Mouse (Mus musculus) forebrain, embryonic 14.5 days (tissue): ENCODE data around the gene Apc2. TPM values are rescaled to one million over a fixed set of nuclear protein-coding genes. Genes with fewer than 3 reads are reported as not detected.

Experiments
- ATAC-seq: fragments of 200-750 bp; cut with Nextera tagmentation; 2 replicates; pipeline ENCODE4 v1.8.0; 2017; ENCODE audit warnings: mild to moderate bottlenecking, moderate library complexity
- DNase-seq: peaks from one replicate; pipeline ENCODE4 v3.0.0-alpha.2; 2015; ENCODE audit warnings: low spot score
- H3K27ac ChIP-seq: fragments of 300-500 bp; sonication (generic); 2 replicates; pipeline ENCODE4 v1.5.1; 2014; ENCODE audit warnings: low read depth, mild to moderate bottlenecking, control low read depth, low read length, moderate library complexity
- H3K27me3 ChIP-seq: fragments of 300-500 bp; sonication (generic); replicated peaks from 2 replicates; pipeline ENCODE4 v1.6.1; 2014; ENCODE audit warnings: low read length, control low read depth, mixed read lengths; ENCODE audit not compliant: control insufficient read depth, insufficient read depth
- H3K36me3 ChIP-seq: fragments of 300-500 bp; sonication (generic); 2 replicates; pipeline ENCODE4 v1.6.1; 2014; ENCODE audit warnings: low read length, control low read depth; ENCODE audit not compliant: control insufficient read depth, insufficient read depth
- H3K4me1 ChIP-seq: fragments of 300-500 bp; sonication (generic); 2 replicates; pipeline ENCODE4 v1.6.1; 2014; ENCODE audit warnings: antibody characterized with exemption, low read length, control low read depth; ENCODE audit not compliant: control insufficient read depth, insufficient read depth
- H3K4me2 ChIP-seq: fragments of 300-500 bp; sonication (generic); 2 replicates; pipeline ENCODE4 v1.6.1; 2014; ENCODE audit warnings: mild to moderate bottlenecking, control low read depth, low read length
- H3K4me3 ChIP-seq: fragments of 300-500 bp; sonication (generic); 2 replicates; pipeline ENCODE4 v1.5.1; 2014; ENCODE audit warnings: low read depth, low read length, control low read depth
- H3K9ac ChIP-seq: fragments of 300-500 bp; sonication (generic); 2 replicates; pipeline ENCODE4 v1.6.1; 2014; ENCODE audit warnings: mild to moderate bottlenecking, low read length, control low read depth, moderate library complexity
- H3K9me3 ChIP-seq: fragments of 300-500 bp; sonication (generic); replicated peaks from 2 replicates; pipeline ENCODE4 v1.6.1; 2016; ENCODE audit warnings: low read length, control low read depth, mixed read lengths; ENCODE audit not compliant: control insufficient read depth
- WGBS: fragments of 180-500 bp; shearing (Covaris S2); extraction: QIAGEN DNeasy Blood & Tissue Kit; methylation state at CpG from one replicate; pipeline ENCODE4 v1.1.7; 2014; 5-methylcytosine and 5-hydroxymethylcytosine counted together
- polyA plus RNA-seq: library from polyadenylated mRNA; unstranded; fragments of >200 nt; fragmentation: Nextera tagmentation; extraction: Ambion mirVana; gene quantifications from 2 replicates; pipeline ENCODE4 v1.2.1, GENCODE M21; 2014

Apc2 gene
- polyA plus RNA-seq, 1 experiment from 2014 or later, result 154 TPM

GRCm38 (mm10) chr10:80339941-80340750, 44.4 kb downstream of the Apc2 start:
- H3K4me3 ChIP-seq, result no peak overlapping the region
- DNase-seq, result peak; percentile 86
- peaks cover 3% of the 10 kb centered on the region; the same call in 1 of the 2 replicates for H3K4me1 ChIP-seq
- H3K9me3 ChIP-seq, result no peaks in the 10 kb centered on the region
- H3K4me2 ChIP-seq, result no peak overlapping the region
- H3K27ac ChIP-seq, result no peak overlapping the region
- peaks cover 51% of the 10 kb centered on the region for H3K27me3 ChIP-seq
- 0 out of 2 replicates have a peak, but pooled peaks have one; percentile 36 for ATAC-seq
- 22% methylated on average over 19 of the region's 19 CpGs for WGBS
- H3K36me3 ChIP-seq, result no peaks in the 10 kb centered on the region
- no peak overlapping the region for H3K9ac ChIP-seq

- Histone ChIP-seq H3K36me3 (no peaks in the 10 kb centered on the region), H3K9me3 (no peaks in the 10 kb centered on the region), H3K27ac (no peak overlapping the region), H3K4me3 (no peak overlapping the region), H3K9ac (no peak overlapping the region), H3K27me3 (peaks cover 59% of the 10 kb centered on the region), H3K4me2 (no peak overlapping the region), H3K4me1 (peaks cover 3% of the 10 kb centered on the region; the same call in 1 of the 2 replicates)
- 14% methylated on average over 21 of the region's 21 CpGs for WGBS
- no peak for ATAC-seq
- DNase-seq, result no peak
Measured at GRCm38 (mm10) chr10:80341026-80341425, 45.2 kb downstream of the Apc2 start.

GRCm38 (mm10) chr10:80341491-80342304, 45.9 kb downstream of the Apc2 start:
- ATAC-seq, result peak; percentile 6; the same call in 1 of the 2 replicates
- no peak overlapping the region for H3K27ac ChIP-seq

GRCm38 (mm10) chr10:80342305-80342748, 46.5 kb downstream of the Apc2 start:
- no peak overlapping the region for H3K9ac ChIP-seq
- DNase-seq, result no peak
- peak overlapping the region; percentile 50 for H3K4me2 ChIP-seq
- H3K4me3 ChIP-seq, result peak overlapping the region; percentile 24
- peaks cover 65% of the 10 kb centered on the region for H3K27me3 ChIP-seq
- H3K27ac ChIP-seq, result no peak overlapping the region
- peaks cover 3% of the 10 kb centered on the region; the same call in 1 of the 2 replicates for H3K4me1 ChIP-seq
- ATAC-seq, result peak; percentile 4; the same call in 1 of the 2 replicates
- WGBS, result 2% methylated on average over 26 of the region's 26 CpGs
- no peaks in the 10 kb centered on the region for H3K36me3 ChIP-seq
- H3K9me3 ChIP-seq, result no peaks in the 10 kb centered on the region

More at GRCm38 (mm10) chr10:80341491-80342304, 45.9 kb downstream of the Apc2 start:
- H3K9ac ChIP-seq, result no peak overlapping the region
- no peaks in the 10 kb centered on the region for H3K36me3 ChIP-seq
- H3K4me1 ChIP-seq, result peaks cover 3% of the 10 kb centered on the region; the same call in 1 of the 2 replicates
- peak overlapping the region; percentile 50; the same call in 1 of the 2 replicates for H3K4me2 ChIP-seq
- peak overlapping the region; percentile 24 for H3K4me3 ChIP-seq
- WGBS, result 3% methylated on average over 41 of the region's 47 CpGs
- peaks cover 61% of the 10 kb centered on the region for H3K27me3 ChIP-seq
- no peaks in the 10 kb centered on the region for H3K9me3 ChIP-seq
- DNase-seq, result no peak

DNA sequence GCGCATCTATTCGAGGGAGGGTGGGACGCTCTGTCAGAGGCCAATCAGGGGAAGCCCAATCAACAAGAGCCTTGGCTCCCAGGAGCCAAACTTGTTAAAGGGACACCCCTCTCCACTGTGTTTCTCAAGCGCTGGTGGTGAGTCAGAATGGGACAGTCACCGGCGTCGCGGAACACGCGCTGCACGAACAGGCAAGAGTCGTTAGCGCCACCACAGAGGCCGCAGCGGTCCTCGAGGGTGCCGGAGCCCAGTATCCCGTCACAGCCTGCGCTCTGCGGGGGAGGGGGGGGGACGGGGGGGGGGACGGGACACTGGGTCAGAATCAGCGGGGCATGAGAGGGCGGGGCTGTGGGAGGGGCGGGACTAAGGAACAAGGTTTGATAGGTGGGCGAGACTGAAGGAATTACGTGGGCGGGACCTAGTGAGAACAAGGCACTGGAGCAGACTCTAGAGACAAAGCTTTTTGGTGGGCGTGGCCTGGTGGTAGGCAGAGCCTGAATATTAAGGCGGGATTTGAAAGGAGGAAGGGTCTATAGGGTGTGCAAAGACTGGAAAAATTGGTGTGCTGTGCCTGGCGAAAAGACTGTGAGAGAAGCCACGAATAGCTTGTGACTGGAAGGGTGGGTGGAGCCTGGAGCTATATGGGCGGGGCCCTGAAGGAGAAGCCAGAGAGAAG, 47.1 kb downstream of the Apc2 start:
- ATAC-seq (peak; percentile 67), DNase-seq (peak; percentile 84)
- Histone ChIP-seq H3K9ac (0 out of 2 replicates have a peak overlapping the region, but pooled peaks have one; percentile 29), H3K27me3 (peaks cover 71% of the 10 kb centered on the region), H3K36me3 (no peaks in the 10 kb centered on the region), H3K4me3 (peak overlapping the region; percentile 24), H3K27ac (no peak overlapping the region), H3K9me3 (no peaks in the 10 kb centered on the region), H3K4me2 (peak overlapping the region; percentile 50), H3K4me1 (peaks cover 3% of the 10 kb centered on the region; the same call in 1 of the 2 replicates)
- under 1% methylated on average over 33 of the region's 33 CpGs for WGBS

GRCm38 (mm10) chr10:80343425-80343895, 47.7 kb downstream of the Apc2 start:
- Histone ChIP-seq H3K9me3 (no peaks in the 10 kb centered on the region), H3K4me1 (peaks cover 3% of the 10 kb centered on the region; the same call in 1 of the 2 replicates), H3K27me3 (peaks cover 76% of the 10 kb centered on the region), H3K4me3 (peak overlapping the region; percentile 24), H3K27ac (no peak overlapping the region), H3K4me2 (peak overlapping the region; percentile 50), H3K36me3 (no peaks in the 10 kb centered on the region), H3K9ac (no peak overlapping the region)
- DNase-seq (no peak), ATAC-seq (no peak; the same call in 1 of the 2 replicates)
- 27% methylated on average over 13 of the region's 13 CpGs for WGBS

- peaks cover 3% of the 10 kb centered on the region; the same call in 1 of the 2 replicates for H3K4me1 ChIP-seq
Measured at GRCm38 (mm10) chr10:80344131-80344661, 48.4 kb downstream of the Apc2 start.

GRCm38 (mm10) chr10:80345122-80345521, 49.3 kb downstream of the Apc2 start:
- H3K27me3 ChIP-seq, result peaks cover 91% of the 10 kb centered on the region
- H3K4me1 ChIP-seq, result peaks cover 3% of the 10 kb centered on the region; the same call in 1 of the 2 replicates
- no peak for ATAC-seq
- H3K27ac ChIP-seq, result no peak overlapping the region
- 1% methylated on average over 14 of the region's 16 CpGs for WGBS
- no peak overlapping the region for H3K4me3 ChIP-seq
- H3K36me3 ChIP-seq, result no peaks in the 10 kb centered on the region
- no peak for DNase-seq
- H3K4me2 ChIP-seq, result no peak overlapping the region
- no peaks in the 10 kb centered on the region for H3K9me3 ChIP-seq
- H3K9ac ChIP-seq, result no peak overlapping the region

More at GRCm38 (mm10) chr10:80344131-80344661, 48.4 kb downstream of the Apc2 start:
- peaks cover 84% of the 10 kb centered on the region for H3K27me3 ChIP-seq
- H3K27ac ChIP-seq, result no peak overlapping the region
- H3K36me3 ChIP-seq, result no peaks in the 10 kb centered on the region
- H3K9me3 ChIP-seq, result no peaks in the 10 kb centered on the region
- ATAC-seq (no peak), DNase-seq (no peak)
- WGBS, result 47% methylated on average over 9 of the region's 9 CpGs
- no peak overlapping the region for H3K4me3 ChIP-seq
- no peak overlapping the region for H3K4me2 ChIP-seq
- H3K9ac ChIP-seq, result no peak overlapping the region
